Mouse (Mus musculus) forelimb bud, embryonic 11.5 days (tissue): ENCODE data around the gene Scg5.

ENCODE experiments used
- DNase-seq: peaks from one replicate; pipeline ENCODE4 v3.0.0-alpha.2; 2012; ENCODE audit warnings: low read depth, low spot score

Gene Scg5

DNA sequence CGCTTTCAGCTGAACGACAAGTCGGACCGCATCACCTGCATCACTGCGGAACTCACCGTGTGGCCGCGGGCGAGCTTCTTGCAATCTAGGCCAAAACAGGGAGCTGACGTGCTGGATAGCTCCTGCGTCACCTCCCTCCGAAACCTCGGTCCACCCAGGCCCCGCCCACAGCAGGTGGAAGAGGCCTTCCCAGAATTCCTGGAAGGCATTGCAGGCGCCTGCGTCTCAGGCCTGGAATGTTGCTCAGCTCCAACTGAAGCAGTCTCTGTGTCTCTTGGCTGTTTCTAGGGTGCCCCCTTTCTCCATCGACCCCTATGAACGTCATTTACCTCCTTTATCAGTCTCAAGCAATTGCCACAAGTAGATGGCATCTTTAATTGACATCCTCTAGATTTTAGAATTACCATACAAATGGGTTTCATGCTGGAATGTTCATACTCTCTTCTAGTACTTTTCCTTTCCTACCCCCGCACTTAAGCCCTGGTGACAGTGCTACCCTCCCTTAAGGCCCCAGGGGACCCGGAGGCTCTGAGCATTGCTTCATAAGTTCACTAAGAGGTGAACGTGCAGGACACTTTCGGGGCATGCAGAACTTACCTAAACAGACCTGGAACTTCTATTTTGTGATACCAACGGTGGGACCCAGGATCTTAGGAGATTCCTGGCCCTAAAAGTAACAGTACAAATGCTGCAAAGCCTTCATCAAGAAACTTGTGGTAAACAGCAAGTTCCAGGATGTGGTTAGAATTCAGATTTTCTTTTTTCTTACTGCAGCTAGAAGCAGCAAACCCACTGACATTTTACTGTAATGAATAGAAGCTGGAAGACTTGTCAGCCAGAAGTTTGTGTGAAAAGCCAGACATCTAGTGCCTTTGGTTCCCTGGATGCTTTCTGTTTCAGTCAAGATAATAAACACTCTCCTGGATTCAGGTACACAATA is at the start of gene Scg5:
Gene Scg5 (minus strand): TSS at position 179 of the 940 bp plus-strand sequence.
- peak; percentile 82 for DNase-seq

GRCm38 (mm10) chr2:113870115-113870514 is 41.2 kb upstream of the Scg5 start:
- DNase-seq, result no peak

- no peak for DNase-seq
These were observed 39.5 kb upstream of the Scg5 start for GRCm38 (mm10) chr2:113868404-113868803.

GRCm38 (mm10) chr2:113866155-113866554 is 37.2 kb upstream of the Scg5 start:
- DNase-seq, result no peak

GRCm38 (mm10) chr2:113849141-113849540 is 20.2 kb upstream of the Scg5 start:
- no peak for DNase-seq

DNA sequence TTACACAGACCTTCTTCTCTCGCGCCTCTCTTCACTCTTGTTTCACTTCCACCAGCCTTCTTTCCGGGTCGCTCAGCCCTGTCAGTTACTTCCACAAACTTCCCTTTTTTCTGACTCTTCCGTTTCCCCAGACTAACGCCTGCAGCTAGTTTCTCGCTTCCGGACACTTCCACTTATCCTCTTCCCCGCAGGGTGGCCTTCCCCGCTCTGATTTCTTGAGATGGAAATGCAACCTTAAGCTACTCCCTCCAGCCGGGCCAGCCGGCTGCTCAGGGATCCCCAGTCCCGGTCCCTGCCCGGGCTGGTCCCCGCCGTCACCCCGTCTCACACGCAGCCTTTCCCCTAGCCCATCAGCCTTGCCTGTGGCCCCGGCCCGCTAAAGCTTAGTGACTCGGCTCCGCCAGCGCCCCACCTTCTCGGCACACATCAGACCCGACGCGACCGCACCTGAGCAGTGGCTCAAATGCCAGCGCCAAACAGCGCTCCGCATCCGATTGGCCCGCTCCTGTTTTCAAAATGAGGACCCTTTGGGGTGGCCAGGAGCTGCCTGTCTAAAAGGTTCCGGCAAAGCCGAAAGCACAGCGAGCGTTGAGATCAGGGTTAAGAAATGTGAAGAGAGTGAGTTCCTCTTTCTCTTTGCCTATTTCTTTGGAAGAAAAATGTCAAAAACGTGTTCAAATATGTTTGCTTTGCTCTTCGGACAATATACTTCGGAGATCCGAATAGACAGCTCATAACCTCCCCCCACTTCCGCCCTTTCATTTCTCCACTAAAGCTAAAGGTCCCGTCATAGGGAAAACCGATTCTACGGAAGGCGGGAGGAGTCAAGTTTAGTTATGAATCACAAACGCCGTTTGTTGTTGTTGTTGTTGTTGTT is 19.6 kb upstream of the Scg5 start, which contains the start of gene Arhgap11a:
Gene Arhgap11a (minus strand): TSS at position 417 of the 877 bp plus-strand sequence.
- DNase-seq, result peak; percentile 98

DNA sequence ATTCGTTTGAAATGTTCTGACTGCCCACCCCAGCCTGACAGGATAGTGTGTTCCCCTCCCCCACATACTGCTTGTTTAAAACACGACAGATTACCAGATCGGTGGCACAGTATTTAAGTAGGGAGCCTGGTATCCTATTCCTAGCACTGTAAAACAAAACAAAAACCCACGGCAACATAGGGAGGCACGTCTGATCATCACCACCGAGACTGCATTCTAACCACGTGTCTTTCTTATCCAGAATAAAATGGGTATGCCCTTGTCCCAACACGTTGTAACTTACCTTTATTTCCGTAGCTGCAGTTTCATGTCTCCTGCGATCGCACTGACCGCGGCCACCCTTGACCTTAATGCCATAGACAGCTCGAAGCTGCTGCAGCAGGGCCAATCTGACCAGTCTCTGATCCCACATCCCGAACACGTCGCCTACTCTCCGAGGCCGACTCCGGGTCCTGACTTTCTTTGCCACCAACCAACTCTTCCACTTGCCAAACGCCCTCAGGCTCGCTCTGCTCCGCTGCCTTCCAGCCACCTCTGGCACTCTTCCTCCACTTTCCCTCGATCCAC is 18.8 kb upstream of the Scg5 start:
- no peak for DNase-seq

GRCm38 (mm10) chr2:113845081-113845480 is 16.2 kb upstream of the Scg5 start:
- DNase-seq, result no peak

DNA sequence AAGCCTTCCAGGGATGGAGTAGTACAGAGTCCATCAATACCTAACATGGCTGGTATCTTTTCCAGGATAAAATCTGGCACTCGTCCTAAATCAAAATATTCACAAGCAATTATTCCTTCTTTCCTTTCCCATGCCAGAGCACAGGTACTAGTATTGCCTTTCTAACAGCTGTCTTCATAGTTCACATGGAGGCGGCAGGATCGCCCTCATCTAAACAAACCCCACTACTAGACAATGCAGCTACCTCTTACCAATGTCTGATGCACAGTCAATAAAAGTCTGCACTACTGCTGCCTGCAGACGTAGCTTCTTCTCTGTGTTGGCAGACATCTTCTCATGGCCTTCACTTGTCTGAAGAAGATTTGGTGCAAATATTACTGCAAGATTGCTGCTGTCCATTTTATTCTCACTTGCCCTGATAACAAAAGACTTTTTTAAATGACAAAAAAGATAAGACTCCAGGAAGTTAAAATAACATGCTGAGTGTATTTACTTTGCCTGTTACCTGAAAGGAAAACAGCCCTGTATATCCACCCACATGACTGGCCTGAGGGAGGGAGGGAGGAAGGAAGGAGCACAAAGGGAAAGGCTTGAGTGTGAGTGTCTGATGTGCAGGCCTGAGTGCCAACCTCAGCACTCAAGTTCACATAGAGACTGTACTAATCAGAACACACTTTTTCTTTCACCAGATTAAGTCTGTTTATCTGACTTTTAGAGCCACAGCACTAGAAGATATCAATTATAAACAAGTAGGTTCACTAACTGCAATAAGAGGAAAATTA is 12.9 kb upstream of the Scg5 start:
- DNase-seq, result no peak

GRCm38 (mm10) chr2:113839488-113839887 is 10.6 kb upstream of the Scg5 start:
- DNase-seq, result no peak

GRCm38 (mm10) chr2:113835219-113835618 is 6.3 kb upstream of the Scg5 start:
- no peak for DNase-seq

GRCm38 (mm10) chr2:113828086-113828942 is 607 bp downstream of the Scg5 start:
- no peak for DNase-seq

DNA sequence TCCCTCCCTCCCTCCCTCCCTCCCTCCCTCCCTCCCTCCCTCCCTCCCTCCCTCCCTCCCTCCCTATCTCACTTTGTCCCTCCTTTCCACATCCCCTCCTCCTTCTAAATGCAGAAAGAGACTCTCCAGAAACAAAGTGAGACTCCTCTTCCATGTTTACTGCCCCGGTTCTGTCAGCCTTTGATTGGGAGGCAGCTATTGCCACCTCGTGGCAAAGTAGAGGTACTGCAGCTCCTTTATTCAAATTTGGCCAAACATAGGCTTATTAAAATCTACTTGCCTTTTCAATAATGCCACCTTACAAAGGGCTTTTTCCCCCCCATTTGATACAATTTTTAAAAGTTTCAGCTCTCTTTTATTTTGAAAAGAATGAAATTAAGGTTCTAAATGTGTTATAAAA is 5.0 kb downstream of the Scg5 start:
- peak; percentile 57 for DNase-seq

DNA sequence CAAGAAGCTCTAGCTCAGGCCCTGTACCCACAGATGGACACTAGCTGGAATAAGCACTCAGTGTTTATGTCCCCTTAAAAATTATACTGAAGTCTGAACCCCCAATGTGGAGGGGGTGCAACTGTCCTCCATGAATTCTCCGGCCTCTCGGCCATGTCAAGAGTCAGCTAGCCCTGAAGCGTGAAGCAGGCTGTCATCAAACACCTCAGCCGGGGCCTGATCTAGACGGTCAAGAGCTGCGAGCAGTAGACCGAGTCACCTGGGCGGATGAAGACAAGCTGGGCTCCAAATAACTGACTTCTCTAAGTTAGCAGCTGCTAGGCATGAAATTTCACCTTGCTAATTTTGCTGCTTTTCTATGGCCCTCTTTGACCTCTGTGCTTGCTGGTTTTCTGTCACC is 6.6 kb downstream of the Scg5 start:
- DNase-seq, result no peak

DNA sequence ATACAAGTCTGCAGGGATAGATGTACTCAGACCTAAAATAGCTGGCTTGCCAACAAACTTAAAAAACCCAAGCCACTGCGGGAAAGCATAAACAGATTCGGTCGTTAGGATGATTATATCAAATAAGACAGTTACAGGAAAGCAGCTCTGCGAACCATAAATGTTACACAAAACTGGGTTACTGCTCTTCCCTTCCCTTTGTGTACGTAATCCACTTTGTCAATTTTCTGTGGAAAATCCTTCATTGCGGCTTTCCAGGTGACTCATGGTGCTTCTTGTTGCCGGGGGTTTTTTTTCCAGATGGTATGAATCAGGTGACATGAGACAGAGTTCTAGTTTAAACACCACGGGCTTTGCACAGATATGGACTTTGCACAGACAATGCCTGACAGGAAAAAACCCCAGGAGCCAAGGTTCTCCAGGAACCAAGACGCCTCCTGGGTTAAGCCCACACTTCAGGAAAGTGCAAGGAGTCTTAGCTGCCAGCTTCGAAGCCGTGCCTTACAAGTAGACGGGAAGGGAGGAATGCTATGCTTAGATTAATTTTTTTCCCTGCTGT is 7.7 kb downstream of the Scg5 start:
- no peak for DNase-seq

GRCm38 (mm10) chr2:113820117-113820516 is 8.8 kb downstream of the Scg5 start:
- no peak for DNase-seq

GRCm38 (mm10) chr2:113817681-113818606 is 11.0 kb downstream of the Scg5 start:
- DNase-seq, result no peak

GRCm38 (mm10) chr2:113807640-113808039 is 21.3 kb downstream of the Scg5 start:
- peak; percentile 72 for DNase-seq
